Mouse (Mus musculus) CH12.LX (cell line): ENCODE measurements at regions not wholly inside any gene's neighbourhood (a gene's known extent, or its start where the extent isn't known, plus 50 kb on each side); places are given as distances from the start of the nearest gene placed in this dataset.

Experiments
- CTCF ChIP-seq, 2 experiments: IDR thresholded peaks in 1 of 2; conservative IDR thresholded peaks in 1 of 2; 2 replicates each; pipeline ENCODE4 v1.5.1; 2011 to 2012; ENCODE audit warnings: low read depth in 2 of 2, low read length in 2 of 2, improper control_type of control experiment in 1 of 2, inconsistent platforms in 1 of 2, mild to moderate bottlenecking in 1 of 2, moderate library complexity in 1 of 2
- MAZ ChIP-seq: IDR thresholded peaks from 2 replicates; pipeline ENCODE4 v1.6.1; 2012; ENCODE audit warnings: low read depth, mild to moderate bottlenecking, inconsistent platforms, low read length, improper control_type of control experiment, moderate library complexity
- MXI1 ChIP-seq: IDR thresholded peaks from 2 replicates; pipeline ENCODE4 v1.6.1; 2011; ENCODE audit warnings: mild to moderate bottlenecking, low read depth, low read length, improper control_type of control experiment
- MYC ChIP-seq: IDR thresholded peaks from 2 replicates; pipeline ENCODE4 v1.6.1; 2011; ENCODE audit warnings: low read depth, mild to moderate bottlenecking, improper control_type of control experiment, low read length
- NRF1 ChIP-seq: IDR thresholded peaks from 2 replicates; pipeline ENCODE4 v1.6.1; 2014; ENCODE audit warnings: low read depth, mild to moderate bottlenecking, inconsistent platforms, low read length, improper control_type of control experiment, moderate library complexity
- USF1 ChIP-seq: IDR thresholded peaks from 2 replicates; pipeline ENCODE4 v1.6.1; 2014; ENCODE audit warnings: low read depth, mild to moderate bottlenecking, inconsistent platforms, low read length, improper control_type of control experiment

DNA sequence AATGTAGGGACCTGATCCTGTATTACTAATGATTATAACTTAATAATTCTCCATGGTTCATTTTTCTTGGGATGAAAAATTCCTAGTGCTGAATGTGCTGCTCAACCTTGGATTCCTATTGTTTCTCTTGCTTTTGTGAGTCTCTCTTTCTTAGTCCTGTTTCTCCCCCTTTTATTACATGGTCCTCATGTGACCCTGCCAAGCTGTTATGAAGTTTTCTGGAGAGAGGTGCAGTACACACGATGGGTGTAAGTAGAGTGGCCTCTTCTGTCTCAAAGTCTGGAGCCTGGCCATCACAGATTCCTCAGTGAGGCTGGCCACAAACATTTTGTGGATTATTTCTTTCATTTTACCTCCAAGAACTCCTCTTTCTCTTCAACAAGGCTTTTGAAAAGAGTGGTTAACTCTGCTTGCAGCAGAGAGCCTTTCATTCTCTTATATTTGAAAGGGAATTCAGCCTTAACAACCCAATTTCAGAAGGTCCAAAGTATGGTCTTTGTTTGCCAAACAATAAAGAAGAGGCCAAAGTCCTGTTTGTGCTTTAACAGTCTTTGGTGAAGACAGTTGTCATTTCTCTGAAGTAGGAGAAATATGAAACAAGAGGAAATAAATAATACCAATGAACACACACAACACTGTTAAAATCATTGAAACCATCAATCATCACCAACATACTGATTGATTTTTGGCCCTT, 313.3 kb downstream of the Osr1 start:
- TF ChIP-seq USF1 (no peak), NRF1 (no peak), MYC (no peak), MAZ (no peak), CTCF (conservative IDR thresholded peaks at IDR 0.05 in 1 of 2, IDR thresholded peaks at IDR 0.05 in 1 of 2; ENCODE audit: low read depth in 2 of 2, low read length in 2 of 2) (no peak), MXI1 (no peak)
